Mouse (Mus musculus) adrenal gland, postnatal 10 days (tissue): ENCODE data around the gene C2cd4c. TPM values are rescaled to one million over a fixed set of nuclear protein-coding genes. Genes with fewer than 3 reads are reported as not detected.

Source experiments
- DNase-seq: peaks from one replicate; pipeline ENCODE4 v3.0.0; 2021; ENCODE audit warnings: mixed read lengths
- long read RNA-seq, 2 experiments: library from polyadenylated mRNA; stranded (forward); transcript quantifications; one replicate each; pipeline ENCODE4 v2.0.0; 2021
- total RNA-seq, 2 experiments: library from RNA; stranded (reverse); gene quantifications; 2 replicates each; pipeline ENCODE4 v1.2.3; 2021

C2cd4c gene
- total RNA-seq, result under 1 TPM; 0.21 TPM
- long read RNA-seq, experiment 1, result 0 reads
- long read RNA-seq, experiment 2, result 0 reads

- peak; percentile 66 for DNase-seq
These were observed at the start of gene C2cd4c for GRCm38 (mm10) chr10:79613578-79614304. C2cd4c (minus strand) TSS chr10:79614025.

DNA sequence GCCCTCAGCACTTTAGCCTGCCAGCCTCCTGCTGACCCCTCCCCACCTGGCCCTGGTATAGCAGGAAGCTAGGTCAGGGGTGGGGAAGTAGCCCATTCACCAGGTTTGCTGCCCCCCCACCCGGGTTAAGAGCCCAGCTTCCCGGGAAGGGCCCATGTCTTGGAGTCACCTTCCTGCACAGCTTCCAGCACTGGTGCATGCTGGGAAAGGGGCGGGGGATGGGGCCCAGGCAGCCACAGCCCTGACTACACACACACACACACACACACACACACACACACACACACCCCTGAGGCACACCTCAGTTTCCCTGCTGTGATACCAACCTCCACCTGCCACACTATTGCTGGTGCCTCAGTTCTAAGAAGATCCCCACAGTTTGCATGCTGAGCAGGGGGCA is 48.0 kb upstream of the C2cd4c start:
- no peak for DNase-seq

DNA sequence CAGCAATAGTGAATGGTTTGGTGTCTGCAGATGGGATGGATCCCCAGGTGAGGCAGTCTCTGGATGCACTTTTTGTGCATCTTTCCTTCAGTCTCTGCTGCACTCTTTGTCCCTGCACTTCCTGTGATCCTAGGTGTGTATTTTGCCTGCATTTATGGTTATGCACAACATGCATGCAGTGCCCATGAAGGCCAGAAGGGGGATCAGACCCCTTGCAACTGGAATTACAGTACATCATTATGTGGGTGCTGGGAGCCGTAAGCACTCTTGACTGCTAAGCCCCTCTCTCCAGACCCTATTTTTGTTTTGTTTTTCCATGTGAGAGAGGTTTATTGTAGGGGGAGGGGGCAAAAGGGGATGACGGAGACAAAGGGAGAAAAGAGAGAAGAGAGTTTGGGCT is 46.5 kb upstream of the C2cd4c start:
- DNase-seq, result no peak

GRCm38 (mm10) chr10:79658829-79659228 is 45.0 kb upstream of the C2cd4c start:
- no peak for DNase-seq

DNA sequence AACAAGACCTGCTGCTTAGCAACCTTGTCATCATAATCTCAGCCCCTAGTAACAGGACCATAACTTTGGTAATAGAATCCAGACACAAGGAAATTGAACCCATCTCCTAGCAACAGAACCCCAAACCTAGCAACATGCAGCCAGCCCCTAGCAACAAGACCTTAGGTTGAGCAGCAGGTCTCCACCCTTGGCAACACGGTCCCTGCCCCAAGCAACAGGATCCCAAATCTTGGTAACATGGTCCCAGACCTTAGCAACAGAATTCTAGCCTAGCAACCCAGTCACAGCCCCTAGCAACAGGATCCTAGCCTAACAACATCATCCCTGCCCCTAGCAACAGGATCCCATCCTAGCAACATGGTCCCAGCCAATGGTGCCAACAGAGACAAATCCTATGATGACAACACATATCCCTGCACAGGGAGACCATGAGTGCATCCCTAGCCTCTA is 41.1 kb upstream of the C2cd4c start:
- DNase-seq, result no peak

DNA sequence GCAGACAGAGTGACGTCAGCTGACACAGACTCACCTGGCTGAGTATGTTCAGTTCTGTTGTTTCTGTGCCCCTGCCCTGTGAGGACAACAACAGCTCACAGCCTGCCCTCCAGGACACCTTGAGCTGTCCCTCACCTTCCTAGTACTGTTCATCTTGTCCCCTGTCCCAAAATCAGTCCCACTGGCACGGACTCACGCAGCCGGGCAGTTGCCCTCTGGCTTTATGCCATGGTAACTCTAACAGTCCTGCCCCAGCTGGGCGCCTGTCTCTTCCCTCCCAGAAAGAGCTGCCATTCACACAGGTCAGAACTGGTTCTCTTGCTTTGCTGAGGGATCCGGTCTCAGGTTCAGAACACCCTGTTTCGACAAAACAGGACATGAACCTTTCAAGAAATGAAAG is 39.0 kb upstream of the C2cd4c start:
- DNase-seq, result no peak

DNA sequence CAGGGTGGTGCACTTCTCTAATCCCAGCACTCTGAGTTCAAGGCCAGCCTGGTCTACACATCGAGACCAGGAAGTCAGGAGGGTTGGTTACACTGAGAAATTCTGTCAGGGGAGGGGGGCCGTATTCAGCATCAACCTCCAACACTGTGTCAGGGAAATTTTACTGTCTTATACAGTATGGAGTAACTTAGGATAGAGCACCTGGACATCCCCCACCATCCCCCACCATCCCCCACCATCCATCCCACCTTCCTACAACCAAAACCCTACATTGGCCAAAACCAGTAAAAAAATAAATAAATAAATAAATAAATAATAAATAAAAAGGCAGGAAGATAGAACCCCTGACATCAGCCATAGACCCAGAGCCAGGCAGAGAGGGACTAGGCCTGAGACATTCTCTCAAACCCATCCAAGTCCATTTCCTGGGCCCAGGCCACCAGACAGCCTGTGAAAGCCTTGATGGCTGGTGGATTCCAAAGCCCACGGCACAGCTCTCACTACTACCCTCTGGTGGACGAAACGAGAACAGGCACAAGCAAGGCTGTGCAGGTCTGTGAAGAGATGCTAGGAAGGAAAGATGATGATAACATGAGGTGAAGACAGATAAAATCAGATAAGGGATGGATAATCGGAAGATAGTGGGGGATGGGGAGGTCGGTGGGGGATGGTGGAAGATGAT is 35.4 kb upstream of the C2cd4c start:
- DNase-seq, result peak; percentile 85

GRCm38 (mm10) chr10:79645711-79646110 is 31.9 kb upstream of the C2cd4c start, which contains the start of gene Odf3l2:
Odf3l2 (minus strand) TSS chr10:79645738.
- no peak for DNase-seq

DNA sequence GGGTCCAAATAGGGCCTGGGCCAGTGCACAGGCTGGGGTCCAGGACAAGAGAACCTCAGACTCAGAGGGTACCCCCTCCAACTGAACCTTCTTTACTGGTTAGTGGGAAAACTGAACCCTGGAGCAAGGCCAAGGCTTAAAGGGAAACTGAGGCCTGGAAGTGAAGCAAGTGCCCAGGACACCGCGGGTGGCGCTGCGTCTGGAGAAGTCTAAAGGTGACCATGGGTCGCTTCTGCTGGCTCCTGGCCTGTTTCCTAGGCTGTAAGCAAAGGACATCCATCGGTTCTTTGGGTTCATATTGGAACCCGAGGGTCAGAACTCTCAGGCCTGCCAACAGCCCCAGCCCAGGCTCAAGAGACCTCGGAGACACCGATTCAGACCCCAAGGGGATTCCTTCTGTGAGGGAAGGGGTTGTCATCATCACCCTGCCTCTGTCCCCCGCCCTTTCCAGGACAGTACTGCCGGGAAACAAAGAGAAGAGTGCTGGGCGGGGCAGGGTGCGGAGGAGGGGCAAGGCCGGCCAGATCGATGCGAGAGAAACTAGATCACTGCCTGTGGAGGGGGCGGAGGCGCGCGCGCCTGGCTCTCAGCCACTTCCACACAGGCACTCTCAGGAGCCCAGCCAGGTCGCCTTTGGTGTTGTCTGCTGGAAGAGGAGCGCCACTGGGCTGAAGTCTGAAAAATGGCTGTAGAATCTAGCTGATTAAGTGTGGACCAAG is 24.8 kb upstream of the C2cd4c start:
- DNase-seq, result peak; percentile 66

GRCm38 (mm10) chr10:79637128-79638110 is 23.6 kb upstream of the C2cd4c start, which contains the start of gene Shc2:
Shc2 (minus strand) TSS chr10:79637918.
- peak; percentile 47 for DNase-seq

DNA sequence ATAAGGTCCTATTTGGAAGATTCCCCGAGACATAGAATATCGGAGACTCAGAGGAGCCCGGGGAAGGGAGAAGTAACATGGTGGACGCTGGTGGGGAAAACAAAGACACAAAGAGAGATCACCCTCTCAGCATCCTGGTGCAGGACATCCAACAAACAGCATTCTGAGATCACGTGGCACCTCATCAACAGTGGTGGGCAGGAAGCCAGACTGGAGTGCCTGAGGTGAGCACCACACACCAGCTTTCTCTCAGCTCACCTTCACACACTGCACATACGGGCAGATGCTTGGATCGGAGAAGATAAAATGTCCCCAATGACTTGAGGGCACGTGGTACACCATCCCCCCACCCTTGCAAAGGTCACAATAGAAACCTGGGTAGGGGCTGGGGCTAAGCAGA is 22.5 kb upstream of the C2cd4c start:
- DNase-seq, result no peak

- DNase-seq, result peak; percentile 22
These were observed 19.4 kb upstream of the C2cd4c start for GRCm38 (mm10) chr10:79633006-79633777.

GRCm38 (mm10) chr10:79631432-79631831 is 17.6 kb upstream of the C2cd4c start:
- no peak for DNase-seq

DNA sequence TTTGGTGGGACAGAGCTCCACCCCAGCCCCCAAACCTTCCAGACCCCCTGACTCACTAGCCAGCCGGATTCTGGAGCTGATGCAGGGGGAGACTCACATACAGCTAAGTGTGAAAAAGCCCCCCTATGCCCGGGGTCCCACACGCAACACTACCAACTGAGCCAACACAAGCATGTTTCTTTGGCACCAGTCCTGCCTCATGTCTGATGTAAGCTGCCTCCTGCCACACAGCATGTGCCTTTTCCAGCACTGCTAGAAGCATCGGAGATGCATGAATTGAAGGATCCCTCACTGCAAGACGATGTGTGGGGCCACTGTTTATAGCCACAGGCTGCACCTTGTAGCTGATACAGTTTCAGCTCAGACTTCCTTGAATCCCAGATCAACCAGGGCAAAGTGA is 14.6 kb upstream of the C2cd4c start:
- no peak for DNase-seq

DNA sequence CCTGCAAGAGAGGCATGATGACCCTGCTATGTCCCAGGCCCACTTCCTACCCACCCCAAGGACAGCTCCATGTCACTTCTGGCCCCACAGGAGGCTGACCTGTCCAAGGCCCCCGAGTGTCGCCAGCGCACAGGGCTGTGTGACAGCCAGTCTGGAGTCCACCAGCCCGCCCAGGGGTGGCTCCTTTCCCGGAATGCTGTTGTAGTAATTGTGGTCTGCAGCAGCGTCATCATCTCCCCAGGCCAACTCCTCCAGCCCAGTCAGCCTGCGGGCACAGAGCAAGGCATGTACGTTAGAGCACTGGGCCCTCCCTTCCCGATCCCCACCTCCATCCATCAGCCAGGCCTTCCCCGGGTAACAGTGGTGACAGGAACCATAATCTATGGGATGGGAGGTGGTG is 12.3 kb upstream of the C2cd4c start:
- DNase-seq, result peak; percentile 23

- no peak for DNase-seq
These were observed 11.6 kb upstream of the C2cd4c start for GRCm38 (mm10) chr10:79625398-79625797.

DNA sequence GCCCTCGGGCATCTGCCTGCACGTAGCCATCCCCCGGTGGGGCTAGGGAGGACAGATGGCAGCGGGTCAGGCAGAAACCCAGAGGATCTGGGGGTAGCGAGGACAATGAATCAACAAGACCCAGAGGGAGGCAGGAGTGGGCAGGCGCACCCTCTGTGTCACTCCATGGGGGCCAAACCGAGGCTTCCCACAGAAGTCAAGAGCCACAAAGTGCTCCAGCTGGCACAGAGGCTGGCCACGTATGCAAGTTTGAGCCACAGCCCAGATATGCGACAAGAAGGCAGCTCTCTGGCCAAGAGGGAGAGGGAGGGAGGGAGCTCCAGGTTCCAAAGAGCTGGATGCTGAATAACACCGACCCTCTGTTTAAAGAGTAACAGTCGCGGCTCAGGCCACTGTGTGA is 10.1 kb upstream of the C2cd4c start:
- no peak for DNase-seq

DNA sequence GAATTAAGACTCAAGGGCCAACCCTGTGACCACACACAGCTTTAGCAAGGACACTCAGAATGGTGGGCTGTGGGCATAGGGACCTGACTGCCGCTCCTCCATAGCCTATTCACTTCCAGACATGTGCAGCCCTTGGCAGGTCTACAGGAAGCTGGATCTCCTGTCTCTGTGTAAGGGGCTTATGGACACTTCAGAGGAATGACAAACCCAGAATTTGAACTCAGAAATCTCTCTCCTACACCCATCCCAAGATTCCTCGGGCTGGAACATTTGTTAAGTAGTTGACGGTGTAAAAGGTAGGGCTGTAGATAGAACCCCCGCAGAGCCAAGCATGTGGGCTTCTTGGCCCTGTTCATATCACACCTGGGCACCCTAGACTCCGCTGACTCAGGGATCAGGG is 2.6 kb upstream of the C2cd4c start:
- no peak for DNase-seq

GRCm38 (mm10) chr10:79615860-79616259 is 2.0 kb upstream of the C2cd4c start:
- DNase-seq, result no peak

- no peak for DNase-seq
These were observed 449 bp upstream of the C2cd4c start for GRCm38 (mm10) chr10:79614305-79614643.
